Mouse (Mus musculus): ENCODE results near the gene Gm8926.
"Not testable (repeated sequence)": the region's sequence is repeated elsewhere in the genome, so short reads cannot be mapped to it uniquely, and the experiment has no call there.

Gene Gm8926

GRCm38 (mm10) chr5:11770248-11770647 lies at the start of gene Gm8926:
TSS of gene Gm8926 (plus strand) at chr5:11770548.
- DNase-seq (ENCODE audit: low read depth, low spot score) = not testable (repeated sequence)
